Mouse (Mus musculus) G1E (cell line): ENCODE results near the gene Zfp423.

ENCODE experiments used
- CTCF ChIP-seq: IDR thresholded peaks from 2 replicates; pipeline ENCODE4 v1.5.1; 2012; ENCODE audit warnings: low read depth, low read length, inconsistent platforms, mixed read lengths
- GATA1 ChIP-seq: IDR thresholded peaks from 2 replicates; pipeline ENCODE4 v1.6.1; 2012; ENCODE audit warnings: borderline replicate concordance, low read length, inconsistent platforms, mixed read lengths
- TAL1 ChIP-seq: conservative IDR thresholded peaks from 2 replicates; pipeline ENCODE4 v1.6.1; 2012; ENCODE audit warnings: low read depth, low read length, inconsistent platforms, mixed read lengths

DNA sequence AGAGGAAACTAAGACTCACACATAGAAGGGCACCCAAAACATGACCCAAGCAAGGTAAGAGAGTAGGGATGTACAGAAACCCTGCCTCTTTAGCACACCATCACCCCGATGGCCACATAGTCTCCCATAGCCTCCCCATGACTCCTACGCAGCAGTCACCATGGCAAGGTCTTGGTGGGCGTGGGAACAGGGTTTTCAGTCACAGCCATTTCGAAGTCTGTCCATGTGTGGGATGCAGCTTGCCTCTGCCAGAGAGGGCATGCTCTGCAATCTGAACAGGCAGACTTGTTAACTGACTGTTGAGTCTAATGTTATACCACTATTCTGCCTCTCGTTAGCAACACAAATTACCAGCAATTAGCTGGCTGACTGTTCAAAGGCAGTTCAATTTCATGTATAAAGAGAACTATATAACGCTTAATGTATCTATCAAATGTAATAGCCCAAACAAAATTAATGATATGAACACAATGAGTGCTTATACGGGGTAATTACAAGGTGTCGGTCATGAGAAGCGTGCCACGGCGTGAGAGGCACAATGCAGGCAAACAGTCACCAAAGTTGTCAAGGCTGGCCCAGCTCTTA lies 218.4 kb downstream of the Zfp423 start:
- TF ChIP-seq CTCF (no peak), TAL1 (no peak), GATA1 (no peak)
